Mouse (Mus musculus) kidney, postnatal 0 days (tissue): ENCODE data around the gene Gnb5. TPM values are rescaled to one million over a fixed set of nuclear protein-coding genes. Genes with fewer than 3 reads are reported as not detected.

Experiments used
- ATAC-seq: fragments of 200-750 bp; cut with Nextera tagmentation; replicated peaks from 2 replicates; pipeline ENCODE4 v1.8.0; 2017; ENCODE audit warnings: low read depth, moderate number of reproducible peaks, moderate TSS enrichment, moderate library complexity; ENCODE audit not compliant: low FRiP score
- DNase-seq: peaks from one replicate; pipeline ENCODE4 v3.0.0-alpha.2; 2016; ENCODE audit warnings: low spot score
- H3K27ac ChIP-seq: fragments of 300-500 bp; sonication (generic); 2 replicates; pipeline ENCODE4 v1.5.1; 2014; ENCODE audit warnings: mild to moderate bottlenecking
- H3K27me3 ChIP-seq: fragments of 300-500 bp; sonication (generic); 2 replicates; pipeline ENCODE4 v1.6.1; 2014; ENCODE audit warnings: low read length, mixed read lengths; ENCODE audit not compliant: insufficient read depth
- H3K36me3 ChIP-seq: fragments of 300-500 bp; sonication (generic); 2 replicates; pipeline ENCODE4 v1.6.1; 2014; ENCODE audit warnings: low read length, mixed read lengths; ENCODE audit not compliant: insufficient read depth
- H3K4me1 ChIP-seq: fragments of 300-500 bp; sonication (generic); replicated peaks from 2 replicates; pipeline ENCODE4 v1.6.1; 2014; ENCODE audit warnings: antibody characterized with exemption, low read length, mixed read lengths; ENCODE audit not compliant: insufficient read depth
- H3K4me2 ChIP-seq: fragments of 300-500 bp; sonication (generic); 2 replicates; pipeline ENCODE4 v1.6.1; 2014; ENCODE audit warnings: mild to moderate bottlenecking, low read length, moderate library complexity, mixed read lengths
- H3K4me3 ChIP-seq: fragments of 300-500 bp; sonication (generic); replicated peaks from 2 replicates; pipeline ENCODE4 v1.5.1; 2014; ENCODE audit warnings: low read depth, low read length
- H3K9ac ChIP-seq: fragments of 300-500 bp; sonication (generic); 2 replicates; pipeline ENCODE4 v1.6.1; 2014; ENCODE audit warnings: low read depth, low read length
- H3K9me3 ChIP-seq: fragments of 300-500 bp; sonication (generic); replicated peaks from 2 replicates; pipeline ENCODE4 v1.6.1; 2016; ENCODE audit warnings: low read length, inconsistent platforms, mixed read lengths
- CTCF ChIP-seq: IDR thresholded peaks from 2 replicates; pipeline ENCODE4 v1.5.1; 2016; ENCODE audit warnings: antibody characterized with exemption, low read depth, mild to moderate bottlenecking, moderate library complexity
- WGBS: fragments of 180-500 bp; shearing (Covaris S2); extraction: QIAGEN DNeasy Blood & Tissue Kit; methylation state at CpG from one replicate; pipeline ENCODE4 v1.1.7; 2014; 5-methylcytosine and 5-hydroxymethylcytosine counted together
- polyA plus RNA-seq: library from polyadenylated mRNA; unstranded; fragments of >200 nt; fragmentation: Nextera tagmentation; extraction: Ambion mirVana; gene quantifications from 2 replicates; pipeline ENCODE4 v1.2.1, GENCODE M21; 2015

The Gnb5 gene
- polyA plus RNA-seq, 1 experiment from 2014 or later = 35.0 TPM

DNA sequence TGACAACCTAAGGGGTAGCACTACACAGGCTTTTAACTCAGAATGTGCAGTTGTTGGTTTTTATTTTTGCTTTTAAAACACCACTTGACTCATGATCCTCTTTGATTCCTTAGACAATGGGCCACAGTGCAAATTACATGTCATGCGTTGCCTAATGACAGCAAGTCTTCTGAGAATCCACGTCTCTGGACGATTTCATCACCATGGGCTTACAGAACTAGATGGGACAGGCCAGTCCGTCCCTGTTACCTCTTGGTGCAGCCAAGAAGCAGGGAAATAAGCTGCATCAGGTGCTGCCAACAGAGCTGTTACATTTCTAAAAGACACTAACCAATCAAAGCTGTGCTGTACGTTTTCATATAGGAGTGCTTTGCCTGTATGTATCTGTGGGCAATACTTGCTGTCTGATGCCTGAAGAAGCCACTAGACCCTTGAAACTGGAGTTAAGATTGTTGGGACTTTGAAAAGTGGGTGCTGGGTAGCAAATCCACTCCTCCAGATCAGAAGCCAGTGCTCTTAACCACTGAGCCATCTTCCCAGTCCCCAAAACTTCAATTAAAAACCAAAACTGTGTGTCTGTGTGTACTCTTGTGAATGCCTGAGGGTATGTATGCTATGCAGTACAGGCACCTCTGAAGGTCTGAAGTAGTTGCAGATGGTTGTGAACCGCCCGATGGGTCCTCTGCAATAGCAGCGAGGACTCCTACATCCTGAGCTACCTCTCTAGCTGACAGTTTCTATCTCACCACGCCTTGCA is 79.3 kb downstream of the Gnb5 start:
- DNase-seq = no peak
- H3K36me3 ChIP-seq = peaks cover 24% of the 10 kb centered on the region
- no peak overlapping the region for H3K27ac ChIP-seq
- no peaks in the 10 kb centered on the region for H3K9me3 ChIP-seq
- 84% methylated on average over 9 of the region's 9 CpGs for WGBS
- no peak for ATAC-seq
- H3K4me1 ChIP-seq = no peaks in the 10 kb centered on the region
- H3K27me3 ChIP-seq = no peaks in the 10 kb centered on the region
- no peak overlapping the region for H3K9ac ChIP-seq
- TF ChIP-seq CTCF = no peak
- no peak overlapping the region for H3K4me3 ChIP-seq
- no peak overlapping the region for H3K4me2 ChIP-seq

DNA sequence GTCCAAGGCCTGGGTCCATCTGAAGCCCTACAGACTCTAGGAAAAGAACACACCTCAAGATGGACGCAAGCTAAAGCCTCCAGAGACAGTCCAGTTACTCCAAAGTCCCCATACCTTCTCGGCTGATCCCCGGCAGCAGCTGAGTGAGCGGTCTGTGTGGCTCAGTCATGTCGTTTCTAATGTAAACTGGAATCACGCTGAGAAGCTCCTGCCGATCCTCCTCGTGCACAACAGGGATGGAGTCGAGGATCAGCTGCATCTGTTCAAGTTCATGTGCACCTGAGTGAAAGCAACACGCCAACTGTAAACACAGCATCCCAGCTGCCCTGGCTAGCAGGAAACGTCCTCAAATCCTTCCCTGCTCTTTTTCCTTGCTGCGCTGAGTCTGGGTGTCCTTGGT is 87.2 kb downstream of the Gnb5 start:
- ATAC-seq = no peak
- 77% methylated on average over 12 of the region's 12 CpGs for WGBS
- H3K36me3 ChIP-seq = peaks cover 52% of the 10 kb centered on the region
- no peaks in the 10 kb centered on the region for H3K27me3 ChIP-seq
- TF ChIP-seq CTCF = no peak
- no peak overlapping the region for H3K9ac ChIP-seq
- H3K27ac ChIP-seq = no peak overlapping the region
- H3K4me2 ChIP-seq = no peak overlapping the region
- no peaks in the 10 kb centered on the region for H3K9me3 ChIP-seq
- no peak for DNase-seq
- no peak overlapping the region for H3K4me3 ChIP-seq
- H3K4me1 ChIP-seq = no peaks in the 10 kb centered on the region

Other genes starting within 250 kb of the Gnb5 start
- gene Myo5a, start 235.3 kb upstream of the Gnb5 start, polyA plus RNA-seq = 11.8 and 13.5 TPM in 2 replicates
- 2.4 and 3.5 TPM in 2 replicates for gene Myo5c, start 74.3 kb upstream of the Gnb5 start, polyA plus RNA-seq
- gene Bcl2l10, start 41.5 kb downstream of the Gnb5 start, polyA plus RNA-seq = not detected in 2 replicates
- 39.9 and 40.1 TPM in 2 replicates for gene Mapk6, start 103.7 kb downstream of the Gnb5 start, polyA plus RNA-seq
- gene Leo1, start 135.2 kb downstream of the Gnb5 start, polyA plus RNA-seq = 31.4 and 36.6 TPM in 2 replicates